Mouse (Mus musculus) stomach, postnatal 0 days (tissue): Measurements from ENCODE around the gene Scn1b. TPM values are rescaled to one million over a fixed set of nuclear protein-coding genes. Genes with fewer than 3 reads are reported as not detected.

Experiments
- ATAC-seq: fragments of 200-750 bp; cut with Nextera tagmentation; 2 replicates; pipeline ENCODE4 v1.8.0; 2017; ENCODE audit not compliant: low FRiP score, low TSS enrichment
- DNase-seq: peaks from one replicate; pipeline ENCODE4 v3.0.0-alpha.2; 2016; ENCODE audit warnings: low spot score
- H3K27ac ChIP-seq: fragments of 300-500 bp; sonication (generic); replicated peaks from 2 replicates; pipeline ENCODE4 v1.5.1; 2014; ENCODE audit warnings: mild to moderate bottlenecking, control low read depth
- H3K27me3 ChIP-seq: fragments of 300-500 bp; sonication (generic); 2 replicates; pipeline ENCODE4 v1.6.1; 2014; ENCODE audit warnings: low read length; ENCODE audit not compliant: control insufficient read depth, insufficient read depth
- H3K36me3 ChIP-seq: fragments of 300-500 bp; sonication (generic); 2 replicates; pipeline ENCODE4 v1.6.1; 2014; ENCODE audit warnings: low read length, mixed read lengths; ENCODE audit not compliant: control insufficient read depth, insufficient read depth
- H3K4me1 ChIP-seq: fragments of 300-500 bp; sonication (generic); replicated peaks from 2 replicates; pipeline ENCODE4 v1.6.1; 2014; ENCODE audit warnings: antibody characterized with exemption; ENCODE audit not compliant: control insufficient read depth, insufficient read depth
- H3K4me2 ChIP-seq: fragments of 300-500 bp; sonication (generic); replicated peaks from 2 replicates; pipeline ENCODE4 v1.6.1; 2014; ENCODE audit warnings: low read depth, mild to moderate bottlenecking, control low read depth, moderate library complexity
- H3K4me3 ChIP-seq: fragments of 300-500 bp; sonication (generic); 2 replicates; pipeline ENCODE4 v1.5.1; 2014; ENCODE audit warnings: low read depth, low read length, control low read depth
- H3K9ac ChIP-seq: fragments of 300-500 bp; sonication (generic); 2 replicates; pipeline ENCODE4 v1.6.1; 2014; ENCODE audit warnings: mild to moderate bottlenecking, low read length, control low read depth, mixed read lengths
- H3K9me3 ChIP-seq: fragments of 300-500 bp; sonication (generic); 2 replicates; pipeline ENCODE4 v1.6.1; 2016; ENCODE audit warnings: low read length; ENCODE audit not compliant: control insufficient read depth
- CTCF ChIP-seq: IDR thresholded peaks from 2 replicates; pipeline ENCODE4 v1.5.1; 2016; ENCODE audit warnings: antibody characterized with exemption, low read depth, mild to moderate bottlenecking, moderate library complexity
- EP300 ChIP-seq: optimal IDR thresholded peaks from 2 replicates; pipeline ENCODE3; 2016; ENCODE audit warnings: antibody characterized with exemption
- WGBS: fragments of 180-500 bp; shearing (Covaris S2); extraction: QIAGEN DNeasy Blood & Tissue Kit; methylation state at CpG from one replicate; pipeline ENCODE4 v1.1.7; 2014; 5-methylcytosine and 5-hydroxymethylcytosine counted together
- polyA plus RNA-seq: library from polyadenylated mRNA; unstranded; fragments of >200 nt; fragmentation: Nextera tagmentation; extraction: Ambion mirVana; gene quantifications from 2 replicates; pipeline ENCODE4 v1.2.1, GENCODE M21; 2015

The Scn1b gene
- polyA plus RNA-seq, 1 experiment from 2014 or later = 2.5 TPM

DNA sequence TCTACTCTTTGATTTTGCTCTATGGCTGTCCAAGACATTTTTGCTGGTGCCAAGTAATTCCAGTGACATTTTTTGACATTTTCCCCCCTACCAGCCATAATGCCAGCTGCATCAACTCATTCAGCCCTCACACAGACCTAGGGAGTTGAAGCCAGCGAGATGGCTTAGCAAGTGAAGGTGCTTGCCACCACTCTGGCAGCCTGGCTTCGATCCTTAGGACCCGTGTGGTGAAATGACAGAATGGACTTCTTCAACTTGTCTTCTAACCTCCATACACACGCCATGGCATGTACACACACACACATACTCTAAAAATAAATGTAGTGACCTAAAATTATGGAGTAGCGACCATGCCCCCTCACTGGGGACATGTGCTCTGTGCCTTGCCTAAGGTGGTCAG lies 2.4 kb downstream of the Scn1b start:
- WGBS = 81% methylated on average over 5 of the region's 5 CpGs

DNA sequence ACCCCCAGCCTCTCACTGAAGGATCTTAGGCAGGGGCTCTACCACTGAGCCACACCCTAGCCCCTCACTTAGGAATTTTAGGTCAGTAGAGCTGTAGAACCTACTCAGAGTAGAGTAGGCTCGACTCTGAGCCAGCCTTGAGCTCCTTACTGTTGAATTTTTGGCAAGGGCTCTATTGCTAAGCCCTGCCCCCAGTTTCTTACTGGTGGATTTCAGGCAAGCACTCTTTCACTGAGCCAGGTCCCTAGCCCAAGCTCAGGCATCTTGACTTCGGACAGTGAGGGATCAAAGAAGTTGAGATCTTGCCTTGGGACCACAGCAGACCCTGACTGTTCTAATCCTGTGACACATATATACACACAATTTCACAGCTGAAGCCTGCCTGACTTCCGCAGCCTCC lies 3.1 kb downstream of the Scn1b start:
- WGBS = 79% methylated on average over 3 of the region's 3 CpGs
- Histone ChIP-seq H3K4me1 (no peaks in the 10 kb centered on the region), H3K9ac (no peak overlapping the region), H3K27ac (no peak overlapping the region), H3K4me3 (no peak overlapping the region), H3K9me3 (no peaks in the 10 kb centered on the region), H3K36me3 (no peaks in the 10 kb centered on the region), H3K27me3 (no peaks in the 10 kb centered on the region), H3K4me2 (no peak overlapping the region)
- no peak for DNase-seq
- no peak for ATAC-seq
- no peak for TF ChIP-seq EP300
- TF ChIP-seq CTCF = no peak

More for the DNA sequence above, 2.4 kb downstream of the Scn1b start:
- DNase-seq (no peak), ATAC-seq (no peak)
- no peak overlapping the region for H3K27ac ChIP-seq
- TF ChIP-seq EP300 (no peak), CTCF (no peak)
- H3K9ac ChIP-seq = no peak overlapping the region
- H3K4me1 ChIP-seq = no peaks in the 10 kb centered on the region
- no peaks in the 10 kb centered on the region for H3K27me3 ChIP-seq
- no peaks in the 10 kb centered on the region for H3K9me3 ChIP-seq
- H3K36me3 ChIP-seq = peaks cover 3% of the 10 kb centered on the region; the same call in 1 of the 2 replicates
- no peak overlapping the region for H3K4me3 ChIP-seq
- H3K4me2 ChIP-seq = no peak overlapping the region

DNA sequence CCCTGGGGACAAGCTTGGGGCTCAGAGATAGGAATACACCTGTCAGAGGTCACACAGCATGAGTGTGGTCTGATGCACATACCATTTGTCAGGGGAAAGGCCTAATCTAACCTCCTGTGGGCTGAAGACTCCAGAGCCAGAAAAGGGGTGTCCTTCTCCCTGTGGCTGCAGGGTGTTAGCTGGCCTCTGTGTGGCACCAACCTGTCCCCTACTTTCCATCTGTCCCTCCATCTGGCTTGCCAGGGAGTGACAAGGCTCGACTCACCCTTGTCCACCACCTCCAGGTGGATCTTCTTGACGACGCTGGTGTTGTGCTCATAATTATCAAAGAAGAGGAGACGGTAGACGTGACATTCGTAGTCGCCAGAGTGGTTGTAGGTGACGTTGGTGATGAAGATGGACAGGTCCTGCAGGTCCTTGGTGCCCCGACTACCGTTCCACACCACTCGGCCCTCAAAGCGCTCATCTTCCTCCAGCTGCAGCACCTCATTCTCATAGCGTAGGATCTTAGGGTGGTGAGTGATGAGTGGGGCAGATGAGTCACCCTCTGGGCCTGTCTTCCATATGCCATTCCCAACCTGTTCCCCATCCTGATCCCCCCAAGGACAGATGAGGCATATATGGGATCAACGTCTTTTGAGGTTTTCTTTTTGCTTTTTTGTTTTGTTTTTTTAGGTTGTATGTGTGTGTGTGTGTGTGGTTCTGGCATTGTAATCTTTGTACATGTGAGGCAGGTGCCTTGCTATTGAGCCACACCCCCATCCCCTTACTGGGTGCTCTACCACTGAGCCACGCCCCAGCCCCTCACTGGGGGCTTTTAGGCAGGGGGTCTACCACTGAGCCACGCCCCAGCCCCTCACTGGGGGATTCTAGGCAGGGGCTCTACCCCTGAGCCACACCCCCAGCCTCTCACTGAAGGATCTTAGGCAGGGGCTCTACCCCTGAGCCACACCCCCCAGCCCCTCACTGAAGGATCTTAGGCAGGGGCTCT lies 3.9 kb downstream of the Scn1b start:
- Histone ChIP-seq H3K9me3 (no peaks in the 10 kb centered on the region), H3K4me1 (no peaks in the 10 kb centered on the region), H3K27ac (no peak overlapping the region), H3K36me3 (no peaks in the 10 kb centered on the region), H3K4me3 (no peak overlapping the region), H3K27me3 (no peaks in the 10 kb centered on the region), H3K9ac (no peak overlapping the region), H3K4me2 (no peak overlapping the region)
- DNase-seq (no peak), ATAC-seq (no peak)
- TF ChIP-seq EP300 (no peak), CTCF (no peak)
- 90% methylated on average over 16 of the region's 16 CpGs for WGBS

DNA sequence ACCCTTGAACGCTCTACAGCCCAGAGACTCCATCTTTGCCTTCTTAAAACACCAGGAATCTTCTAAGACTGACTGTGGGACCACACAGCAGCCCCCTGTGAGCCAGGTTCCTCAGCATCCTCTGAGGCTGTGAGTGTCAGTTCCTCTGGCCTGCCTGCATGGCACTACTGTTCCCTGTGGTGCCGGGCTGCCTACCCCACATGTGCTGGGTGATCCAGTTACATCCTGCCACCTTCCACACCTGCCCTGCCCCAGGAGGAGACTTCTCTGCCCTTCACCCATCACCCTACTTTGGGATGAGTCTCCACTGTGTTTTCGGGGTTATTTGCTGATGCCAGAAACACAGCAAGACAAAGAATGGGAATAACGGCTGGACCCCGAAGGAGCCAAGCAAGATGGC lies 7.2 kb downstream of the Scn1b start:
- ATAC-seq = no peak
- H3K9me3 ChIP-seq = no peaks in the 10 kb centered on the region
- WGBS = 85% methylated on average over 5 of the region's 5 CpGs

DNA sequence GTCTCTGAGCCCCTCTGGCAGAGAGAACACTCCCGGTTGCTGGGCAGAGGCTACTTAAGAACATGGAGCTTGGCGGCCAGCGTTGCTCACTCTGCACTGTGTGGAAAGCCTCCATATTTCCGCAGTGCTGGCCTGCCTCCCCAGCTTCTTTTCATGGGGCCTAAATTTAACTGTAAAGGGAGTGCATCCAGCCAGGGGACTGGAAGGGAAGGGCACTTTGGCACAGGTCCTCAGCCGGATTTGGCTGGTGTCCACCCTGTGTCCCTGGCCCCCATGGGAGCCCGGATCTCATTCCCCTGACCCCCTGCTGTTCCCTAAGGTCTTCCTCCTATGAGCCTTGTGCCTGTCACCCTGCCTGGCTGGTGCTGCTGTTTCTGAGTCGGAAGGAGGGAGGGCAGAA lies 8.3 kb downstream of the Scn1b start:
- Histone ChIP-seq H3K4me3 (no peak overlapping the region), H3K9ac (no peak overlapping the region), H3K9me3 (no peaks in the 10 kb centered on the region), H3K27ac (no peak overlapping the region), H3K27me3 (no peaks in the 10 kb centered on the region), H3K36me3 (no peaks in the 10 kb centered on the region), H3K4me2 (no peak overlapping the region), H3K4me1 (peaks cover 3% of the 10 kb centered on the region)
- DNase-seq (no peak), ATAC-seq (no peak)
- TF ChIP-seq CTCF (no peak), EP300 (no peak)
- WGBS = 72% methylated on average over 7 of the region's 7 CpGs

More for the DNA sequence above, 7.2 kb downstream of the Scn1b start:
- TF ChIP-seq CTCF (no peak), EP300 (no peak)
- Histone ChIP-seq H3K4me3 (no peak overlapping the region), H3K36me3 (no peaks in the 10 kb centered on the region), H3K27me3 (no peaks in the 10 kb centered on the region), H3K9ac (no peak overlapping the region), H3K4me2 (no peak overlapping the region), H3K27ac (no peak overlapping the region), H3K4me1 (peaks cover 3% of the 10 kb centered on the region)
- no peak for DNase-seq

DNA sequence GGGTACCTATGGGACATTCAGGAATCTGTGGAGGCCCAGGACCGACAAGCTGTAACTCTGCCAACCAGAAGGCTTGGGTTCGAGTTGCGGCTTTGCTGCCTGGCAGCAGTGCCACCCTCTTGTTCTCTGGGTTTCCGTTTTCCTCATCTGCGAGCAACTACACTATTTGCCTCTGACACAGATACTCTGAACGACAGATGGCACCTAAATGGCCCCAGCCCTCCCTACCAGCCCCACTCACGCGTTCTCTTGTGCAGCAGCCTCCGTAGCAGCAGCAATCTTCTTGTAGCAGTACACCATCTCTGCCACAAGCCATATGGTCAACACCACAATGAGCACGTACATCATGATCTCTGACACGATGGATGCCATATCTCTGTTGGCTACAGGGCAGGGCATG lies 9.3 kb downstream of the Scn1b start:
- no peak overlapping the region for H3K27ac ChIP-seq

More for the DNA sequence above, 9.3 kb downstream of the Scn1b start:
- no peak overlapping the region for H3K9ac ChIP-seq
- WGBS = 87% methylated on average over 11 of the region's 11 CpGs
- H3K4me3 ChIP-seq = no peak overlapping the region
- H3K4me1 ChIP-seq = peaks cover 3% of the 10 kb centered on the region
- no peaks in the 10 kb centered on the region for H3K36me3 ChIP-seq
- H3K27me3 ChIP-seq = no peaks in the 10 kb centered on the region
- TF ChIP-seq EP300 (no peak), CTCF (no peak)
- no peak for DNase-seq
- H3K4me2 ChIP-seq = no peak overlapping the region
- ATAC-seq = no peak
- no peaks in the 10 kb centered on the region for H3K9me3 ChIP-seq
